Mouse (Mus musculus) MEL (cell line): ENCODE results near the gene F10. TPM values are rescaled to one million over a fixed set of nuclear protein-coding genes. Genes with fewer than 3 reads are reported as not detected.

Experiments
- DNase-seq: peaks from one replicate; pipeline ENCODE4 v3.0.0; 2011; ENCODE audit warnings: low read depth, low spot score
- H3K27ac ChIP-seq: 2 replicates; pipeline ENCODE4 v1.5.1; 2012; ENCODE audit warnings: low read depth, mild to moderate bottlenecking, control low read depth, low read length, moderate library complexity; ENCODE audit not compliant: control insufficient read depth
- H3K27me3 ChIP-seq, 2 experiments: fragments of 150-350 bp in 1 of 2; sonication (generic) in 1 of 2; 2 replicates each; pipeline ENCODE4 v1.6.1; 2012; ENCODE audit warnings: low read length in 2 of 2, mild to moderate bottlenecking in 2 of 2, improper control_type of control experiment in 1 of 2, moderate library complexity in 1 of 2; ENCODE audit not compliant: insufficient read depth in 2 of 2, control insufficient read depth in 1 of 2
- H3K36me3 ChIP-seq, 2 experiments: 2 replicates each; pipeline ENCODE4 v1.6.1; 2012 to 2014; ENCODE audit warnings: low read length in 2 of 2, improper control_type of control experiment in 1 of 2, inconsistent platforms in 1 of 2, mild to moderate bottlenecking in 1 of 2; ENCODE audit not compliant: insufficient read depth in 2 of 2, control insufficient read depth in 1 of 2
- H3K4me1 ChIP-seq, 2 experiments: fragments of 150-350 bp in 1 of 2; sonication (generic) in 1 of 2; 2 replicates each; pipeline ENCODE4 v1.6.1; 2012; ENCODE audit warnings: low read length in 2 of 2, improper control_type of control experiment in 1 of 2, mild to moderate bottlenecking in 1 of 2; ENCODE audit not compliant: insufficient read depth in 2 of 2, control insufficient read depth in 1 of 2
- H3K4me3 ChIP-seq, 2 experiments: fragments of 150-350 bp in 1 of 2; sonication (generic) in 1 of 2; 2 replicates each; pipeline ENCODE4 v1.5.1; 2012; ENCODE audit warnings: low read depth in 2 of 2, low read length in 2 of 2, mild to moderate bottlenecking in 2 of 2, moderate library complexity in 2 of 2, control low read depth in 1 of 2, improper control_type of control experiment in 1 of 2; ENCODE audit not compliant: control insufficient read depth in 1 of 2, insufficient read depth in 1 of 2
- H3K79me2 ChIP-seq: 2 replicates; pipeline ENCODE4 v1.6.1; 2012; ENCODE audit warnings: mild to moderate bottlenecking, low read length, moderate library complexity; ENCODE audit not compliant: control insufficient read depth, poor library complexity, insufficient read depth
- H3K9ac ChIP-seq: 2 replicates; pipeline ENCODE4 v1.6.1; 2012; ENCODE audit warnings: low read depth, mild to moderate bottlenecking, control low read depth, low read length, moderate library complexity; ENCODE audit not compliant: control insufficient read depth, poor library complexity, severe bottlenecking
- H3K9me3 ChIP-seq: fragments of 150-350 bp; sonication (generic); replicated peaks from 2 replicates; pipeline ENCODE4 v1.6.1; 2012; ENCODE audit warnings: mild to moderate bottlenecking, low read length, improper control_type of control experiment, moderate library complexity; ENCODE audit not compliant: insufficient read depth
- BHLHE40 ChIP-seq: IDR thresholded peaks from 2 replicates; pipeline ENCODE4 v1.6.1; 2012; ENCODE audit warnings: low read depth, mild to moderate bottlenecking, inconsistent platforms, low read length, improper control_type of control experiment, borderline replicate concordance
- CTCF ChIP-seq, 3 experiments: IDR thresholded peaks in 2 of 3; conservative IDR thresholded peaks in 1 of 3; 2 replicates each; pipeline ENCODE4 v1.5.1; 2011 to 2012; ENCODE audit warnings: low read length in 3 of 3, low read depth in 2 of 3, mild to moderate bottlenecking in 2 of 3, improper control_type of control experiment in 1 of 3, inconsistent platforms in 1 of 3, mixed read lengths in 1 of 3, moderate library complexity in 1 of 3; ENCODE audit not compliant: control insufficient read depth in 1 of 3, insufficient read depth in 1 of 3, poor library complexity in 1 of 3, severe bottlenecking in 1 of 3
- E2F4 ChIP-seq: IDR thresholded peaks from 2 replicates; pipeline ENCODE4 v1.6.1; 2011; ENCODE audit warnings: low read depth, low read length, improper control_type of control experiment, borderline replicate concordance
- ELF1 ChIP-seq: IDR thresholded peaks from 2 replicates; pipeline ENCODE4 v1.6.1; 2014; ENCODE audit warnings: low read depth, mild to moderate bottlenecking, inconsistent platforms, low read length, improper control_type of control experiment, moderate library complexity
- EP300 ChIP-seq, 2 experiments: IDR thresholded peaks; 2 replicates each; pipeline ENCODE4 v1.6.1; 2011; ENCODE audit warnings: improper control_type of control experiment in 2 of 2, low read length in 2 of 2, low read depth in 1 of 2, mild to moderate bottlenecking in 1 of 2
- ETS1 ChIP-seq: IDR thresholded peaks from 2 replicates; pipeline ENCODE4 v1.6.1; 2012; ENCODE audit warnings: low read depth, mild to moderate bottlenecking, inconsistent platforms, low read length, improper control_type of control experiment, moderate library complexity
- GABPA ChIP-seq: IDR thresholded peaks from 2 replicates; pipeline ENCODE4 v1.6.1; 2012; ENCODE audit warnings: low read depth, mild to moderate bottlenecking, inconsistent platforms, low read length, improper control_type of control experiment, moderate library complexity
- HCFC1 ChIP-seq: IDR thresholded peaks from 2 replicates; pipeline ENCODE4 v1.6.1; 2012; ENCODE audit warnings: low read depth, mild to moderate bottlenecking, inconsistent platforms, low read length, improper control_type of control experiment, moderate library complexity
- KAT2A ChIP-seq: conservative IDR thresholded peaks from 2 replicates; pipeline ENCODE4 v1.6.1; 2012; ENCODE audit warnings: low read depth, low read length, improper control_type of control experiment, inconsistent platforms
- MAZ ChIP-seq: IDR thresholded peaks from 2 replicates; pipeline ENCODE4 v1.6.1; 2012; ENCODE audit warnings: low read depth, mild to moderate bottlenecking, inconsistent platforms, low read length, improper control_type of control experiment
- MXI1 ChIP-seq: IDR thresholded peaks from 2 replicates; pipeline ENCODE4 v1.6.1; 2011; ENCODE audit warnings: mild to moderate bottlenecking, low read depth, low read length, improper control_type of control experiment
- MYB ChIP-seq: IDR thresholded peaks from 2 replicates; pipeline ENCODE4 v1.6.1; 2011; ENCODE audit warnings: mild to moderate bottlenecking, low read depth, low read length, improper control_type of control experiment
- NELFE ChIP-seq: IDR thresholded peaks from 2 replicates; pipeline ENCODE4 v1.6.1; 2011; ENCODE audit warnings: low read depth, low read length, improper control_type of control experiment
- NRF1 ChIP-seq: IDR thresholded peaks from 2 replicates; pipeline ENCODE4 v1.6.1; 2014; ENCODE audit warnings: low read depth, mild to moderate bottlenecking, inconsistent platforms, low read length, improper control_type of control experiment, moderate library complexity; ENCODE audit not compliant: poor library complexity, insufficient read depth, severe bottlenecking
- POLR2A ChIP-seq, 2 experiments: IDR thresholded peaks; 2 replicates each; pipeline ENCODE4 v1.6.1; 2011 to 2012; ENCODE audit warnings: low read length in 2 of 2, mild to moderate bottlenecking in 2 of 2, control low read depth in 1 of 2, improper control_type of control experiment in 1 of 2, low read depth in 1 of 2, moderate library complexity in 1 of 2; ENCODE audit not compliant: control insufficient read depth in 1 of 2, insufficient read depth in 1 of 2, poor library complexity in 1 of 2
- POLR2AphosphoS2 ChIP-seq: IDR thresholded peaks from 2 replicates; pipeline ENCODE4 v1.6.1; 2011; ENCODE audit warnings: low read length, improper control_type of control experiment
- POLR2AphosphoS5 ChIP-seq: IDR thresholded peaks from 2 replicates; pipeline ENCODE4 v1.6.1; 2012; ENCODE audit warnings: low read depth, borderline replicate concordance, mild to moderate bottlenecking, inconsistent platforms, low read length, moderate library complexity, mixed read lengths
- RAD21 ChIP-seq: IDR thresholded peaks from 2 replicates; pipeline ENCODE4 v1.6.1; 2011; ENCODE audit warnings: mild to moderate bottlenecking, low read depth, low read length, improper control_type of control experiment
- SIN3A ChIP-seq: IDR thresholded peaks from 2 replicates; pipeline ENCODE4 v1.6.1; 2012; ENCODE audit warnings: low read length, improper control_type of control experiment, inconsistent platforms
- SMC3 ChIP-seq: IDR thresholded peaks from 2 replicates; pipeline ENCODE4 v1.6.1; 2011; ENCODE audit warnings: low read depth, low read length, improper control_type of control experiment
- TAL1 ChIP-seq: IDR thresholded peaks from 2 replicates; pipeline ENCODE4 v1.6.1; 2012; ENCODE audit warnings: mild to moderate bottlenecking, inconsistent platforms, low read length, moderate library complexity, mixed read lengths
- TCF12 ChIP-seq: IDR thresholded peaks from 2 replicates; pipeline ENCODE4 v1.6.1; 2014; ENCODE audit warnings: low read depth, mild to moderate bottlenecking, inconsistent platforms, low read length, improper control_type of control experiment, moderate library complexity
- UBTF ChIP-seq: IDR thresholded peaks from 2 replicates; pipeline ENCODE4 v1.6.1; 2012; ENCODE audit warnings: low read depth, mild to moderate bottlenecking, inconsistent platforms, low read length, improper control_type of control experiment, moderate library complexity, borderline replicate concordance; ENCODE audit not compliant: insufficient read depth
- ZKSCAN1 ChIP-seq: IDR thresholded peaks from 2 replicates; pipeline ENCODE4 v1.6.1; 2012; ENCODE audit warnings: low read depth, mild to moderate bottlenecking, inconsistent platforms, low read length, improper control_type of control experiment, moderate library complexity
- ZMIZ1 ChIP-seq: IDR thresholded peaks from 2 replicates; pipeline ENCODE4 v1.6.1; 2012; ENCODE audit warnings: low read depth, mild to moderate bottlenecking, inconsistent platforms, low read length, improper control_type of control experiment, moderate library complexity
- ZNF384 ChIP-seq: IDR thresholded peaks from 2 replicates; pipeline ENCODE4 v1.6.1; 2012; ENCODE audit warnings: low read depth, mild to moderate bottlenecking, inconsistent platforms, low read length, improper control_type of control experiment
- polyA plus RNA-seq, 2 experiments: library from polyadenylated mRNA; stranded (reverse) in 1 of 2; unstranded in 1 of 2; fragments of >175 nt in 1 of 2; fragments of >200 nt in 1 of 2; gene quantifications; 2 replicates each; pipeline versions ENCODE4 v1.2.1 to v1.2.4; 2012; ENCODE audit warnings: low replicate concordance in 2 of 2, low read depth in 1 of 2; ENCODE audit not compliant: insufficient read length in 2 of 2, insufficient read depth in 1 of 2, missing spikeins in 1 of 2
- total RNA-seq: library from RNA; depleted of rRNA; stranded (reverse); fragments of 300-350 nt; gene quantifications from 2 replicates; pipeline ENCODE4 v1.2.3, GENCODE M21; 2012

F10 gene
- total and polyA plus RNA-seq, 3 experiments, result 0.03 to 0.04 TPM; not detected in 1

- H3K27ac ChIP-seq, result no peak overlapping the region
Observed at GRCm38 (mm10) chr8:13036346-13036812, 729 bp upstream of the F10 start.

GRCm38 (mm10) chr8:13037569-13037968 is 461 bp downstream of the F10 start:
- no peaks in the 10 kb centered on the region for H3K4me1 ChIP-seq
- TF ChIP-seq SIN3A (no peak), POLR2AphosphoS5 (no peak), POLR2A (IDR thresholded peaks at IDR 0.05; ENCODE audit: control insufficient read depth in 1 of 2, insufficient read depth in 1 of 2, low read depth in 1 of 2, low read length in 2 of 2, poor library complexity in 1 of 2) (no peak), HCFC1 (no peak), TCF12 (no peak), MXI1 (no peak), E2F4 (no peak), SMC3 (no peak), CTCF (IDR thresholded peaks at IDR 0.05 in 2 of 3, conservative IDR thresholded peaks at IDR 0.05 in 1 of 3; ENCODE audit: control insufficient read depth in 1 of 3, insufficient read depth in 1 of 3, low read depth in 2 of 3, low read length in 3 of 3, poor library complexity in 1 of 3, severe bottlenecking in 1 of 3) (no peak), NRF1 (no peak), ZNF384 (no peak), ETS1 (no peak), ZKSCAN1 (no peak), ZMIZ1 (no peak), GABPA (no peak), POLR2AphosphoS2 (no peak), UBTF (no peak), KAT2A (no peak), RAD21 (no peak), TAL1 (no peak)
- TF ChIP-seq, all 39 proteins: peak for 0
- Histone ChIP-seq H3K4me3 (no peak overlapping the region), H3K27ac (no peak overlapping the region), H3K79me2 (no peaks in the 10 kb centered on the region), H3K9me3 (no peaks in the 10 kb centered on the region), H3K36me3 (no peaks in the 10 kb centered on the region), H3K27me3 (peaks cover 0 to 1% of the 10 kb centered on the region in 2 experiments; a peak in 3 of 4 replicates), H3K9ac (no peak overlapping the region)
- DNase-seq, result no peak

More at GRCm38 (mm10) chr8:13036346-13036812, 729 bp upstream of the F10 start:
- H3K4me1 ChIP-seq, result no peaks in the 10 kb centered on the region
- H3K9me3 ChIP-seq, result no peaks in the 10 kb centered on the region
- no peak for DNase-seq
- no peaks in the 10 kb centered on the region for H3K36me3 ChIP-seq
- H3K4me3 ChIP-seq, result no peak overlapping the region
- no peak for TF ChIP-seq EP300 (IDR thresholded peaks at IDR 0.05; ENCODE audit: low read depth in 1 of 2, low read length in 2 of 2)
- TF ChIP-seq SIN3A, result no peak
- no peak for TF ChIP-seq BHLHE40
- TF ChIP-seq NRF1, result no peak
- TF ChIP-seq GABPA, result no peak
- TF ChIP-seq NELFE, result no peak
- TF ChIP-seq MYB, result no peak
- no peak for TF ChIP-seq MAZ
- no peak for TF ChIP-seq RAD21
- TF ChIP-seq MXI1, result no peak
- TF ChIP-seq ELF1, result no peak
- no peak for TF ChIP-seq E2F4
- TF ChIP-seq, all 39 proteins: peak for 0
- Histone ChIP-seq H3K27me3 (peaks cover 0 to 5% of the 10 kb centered on the region in 2 experiments), H3K79me2 (no peaks in the 10 kb centered on the region), H3K9ac (no peak overlapping the region)
